Mouse (Mus musculus): ENCODE data around the gene Fgf13. TPM values are rescaled to one million over a fixed set of nuclear protein-coding genes. Genes with fewer than 3 reads are reported as not detected.

Fgf13 gene
- polyA plus RNA-seq, 1 experiment from 2014 or later = 26.3 TPM

DNA sequence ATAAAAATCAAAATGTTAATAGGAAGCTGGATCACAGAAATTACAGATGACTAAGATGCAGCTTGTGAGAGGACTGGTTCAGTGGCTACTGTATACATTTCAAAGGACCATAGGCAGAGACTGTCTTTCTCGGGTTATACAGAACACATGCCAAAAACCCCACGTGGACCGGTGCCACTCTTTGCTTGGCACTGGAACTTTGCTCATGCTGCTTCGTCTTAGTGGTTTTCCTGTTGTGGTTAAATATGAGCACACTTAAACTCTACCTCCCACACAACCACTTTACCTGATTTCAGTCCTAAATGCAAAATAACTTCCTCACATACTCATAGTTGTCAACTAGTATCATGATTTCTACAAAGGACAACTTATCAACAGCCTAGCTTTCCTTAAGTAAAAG, 59.6 kb downstream of the Fgf13 start:
- no peak overlapping the region for H3K4me3 ChIP-seq (ENCODE audit: low read depth, low read length)
- no peak for DNase-seq (ENCODE audit: low spot score)
- no peak overlapping the region for H3K9ac ChIP-seq (ENCODE audit: low read length)
- WGBS = 82% methylated on average over 4 of the region's 4 CpGs
- H3K27me3 ChIP-seq (replicated peaks; ENCODE audit: control insufficient read depth, insufficient read depth, low read length) = no peaks in the 10 kb centered on the region
- no peaks in the 10 kb centered on the region for H3K36me3 ChIP-seq (ENCODE audit: control insufficient read depth, insufficient read depth, low read length)
- no peak for ATAC-seq (replicated peaks; ENCODE audit: low FRiP score, low TSS enrichment, low read depth)
- H3K4me1 ChIP-seq (replicated peaks; ENCODE audit: control insufficient read depth, insufficient read depth, low read length) = no peaks in the 10 kb centered on the region
- no peak overlapping the region for H3K27ac ChIP-seq (ENCODE audit: low read depth)
- no peak overlapping the region for H3K4me2 ChIP-seq (ENCODE audit: low read length)
- H3K9me3 ChIP-seq (ENCODE audit: control insufficient read depth, low read length) = no peaks in the 10 kb centered on the region

DNA sequence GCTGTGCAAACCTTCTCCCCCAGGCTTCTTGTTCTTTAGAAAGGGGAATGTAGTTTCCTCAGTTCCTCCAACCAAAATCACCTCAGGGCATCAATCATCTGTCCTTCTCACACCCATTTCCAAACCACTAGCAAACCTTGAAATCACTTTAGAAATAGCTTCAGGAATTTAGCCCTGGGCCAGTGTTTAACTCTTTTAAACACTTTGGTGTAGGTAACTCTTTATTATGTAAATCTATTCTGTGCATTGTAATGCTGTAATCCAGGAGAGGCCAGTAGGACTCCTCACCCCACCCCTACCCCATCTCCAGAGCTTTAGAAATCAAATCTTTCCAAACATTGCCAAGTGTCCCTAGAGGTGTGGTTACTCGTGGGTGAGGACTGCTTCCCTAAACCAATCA, 74.5 kb downstream of the Fgf13 start:
- H3K4me2 ChIP-seq (ENCODE audit: low read length) = no peak overlapping the region
- no peaks in the 10 kb centered on the region for H3K27me3 ChIP-seq (replicated peaks; ENCODE audit: control insufficient read depth, insufficient read depth, low read length)
- H3K36me3 ChIP-seq (ENCODE audit: control insufficient read depth, insufficient read depth, low read length) = no peaks in the 10 kb centered on the region
- 59% methylated on average over 1 of the region's 1 CpGs for WGBS
- H3K4me3 ChIP-seq (ENCODE audit: low read depth, low read length) = no peak overlapping the region
- H3K4me1 ChIP-seq (replicated peaks; ENCODE audit: control insufficient read depth, insufficient read depth, low read length) = no peaks in the 10 kb centered on the region
- no peak overlapping the region for H3K27ac ChIP-seq (ENCODE audit: low read depth)
- ATAC-seq (replicated peaks; ENCODE audit: low FRiP score, low TSS enrichment, low read depth) = no peak
- no peaks in the 10 kb centered on the region for H3K9me3 ChIP-seq (ENCODE audit: control insufficient read depth, low read length)
- H3K9ac ChIP-seq (ENCODE audit: low read length) = no peak overlapping the region
- DNase-seq (ENCODE audit: low spot score) = no peak

DNA sequence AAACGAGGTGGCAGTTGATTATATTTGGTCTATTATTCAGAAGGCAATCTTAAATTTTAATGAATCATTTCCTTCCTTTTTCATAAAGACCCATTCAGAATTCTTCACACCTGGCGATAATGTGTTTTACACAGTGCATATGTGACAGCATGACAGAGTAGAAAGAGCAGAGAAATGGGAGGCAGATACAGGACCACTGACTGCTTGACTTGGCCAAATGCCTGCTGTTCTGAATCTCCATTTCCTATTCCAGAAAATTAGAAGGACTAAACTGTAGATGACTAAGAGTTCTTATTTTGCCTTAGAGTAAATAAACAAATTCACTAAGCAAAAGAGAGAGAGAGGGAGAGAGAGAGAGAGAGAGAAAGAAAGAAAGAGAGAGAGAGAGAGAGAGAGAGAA, 82.4 kb downstream of the Fgf13 start:
- Histone ChIP-seq H3K27me3 (replicated peaks; ENCODE audit: control insufficient read depth, insufficient read depth, low read length) (no peaks in the 10 kb centered on the region), H3K9me3 (ENCODE audit: control insufficient read depth, low read length) (no peaks in the 10 kb centered on the region), H3K27ac (ENCODE audit: low read depth) (no peak overlapping the region), H3K9ac (ENCODE audit: low read length) (no peak overlapping the region), H3K4me1 (replicated peaks; ENCODE audit: control insufficient read depth, insufficient read depth, low read length) (no peaks in the 10 kb centered on the region), H3K36me3 (ENCODE audit: control insufficient read depth, insufficient read depth, low read length) (no peaks in the 10 kb centered on the region), H3K4me3 (ENCODE audit: low read depth, low read length) (no peak overlapping the region), H3K4me2 (ENCODE audit: low read length) (no peak overlapping the region)
- WGBS = 66% methylated on average over 2 of the region's 2 CpGs
- no peak for DNase-seq (ENCODE audit: low spot score)
- no peak for ATAC-seq (replicated peaks; ENCODE audit: low FRiP score, low TSS enrichment, low read depth)

DNA sequence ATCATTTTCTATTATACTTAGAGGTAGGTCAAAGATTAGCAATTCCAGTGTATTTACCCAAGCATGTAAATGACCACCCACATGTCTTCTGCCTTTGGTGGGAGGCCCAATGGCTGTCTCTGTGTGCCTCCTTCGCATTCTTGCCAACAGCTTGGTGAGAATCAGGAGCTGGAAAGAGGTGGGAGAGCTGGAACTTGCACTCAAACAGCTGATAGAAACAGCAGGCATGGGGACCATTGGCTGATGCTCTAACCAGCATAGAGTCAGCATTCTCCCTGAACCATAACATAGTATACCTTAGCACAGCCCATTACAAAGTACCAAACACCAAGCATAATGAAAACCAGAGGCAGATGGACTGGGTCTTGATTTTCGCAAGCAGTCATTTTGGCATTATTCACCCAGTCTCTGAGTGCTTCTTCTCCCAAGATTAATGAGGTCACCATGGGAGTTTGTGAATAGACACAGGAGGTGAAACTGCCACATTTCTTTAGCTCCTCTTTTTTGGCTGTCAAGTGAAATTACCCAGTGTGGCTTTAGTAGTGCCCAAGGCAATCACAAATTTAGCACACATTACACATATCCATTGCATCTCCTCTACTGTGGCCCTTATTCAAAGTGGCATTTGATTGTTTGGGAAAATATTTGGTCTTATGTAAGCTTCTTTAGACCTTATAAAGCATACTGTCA, 165.1 kb downstream of the Fgf13 start:
- Histone ChIP-seq H3K27me3 (replicated peaks; ENCODE audit: control insufficient read depth, insufficient read depth, low read length) (no peaks in the 10 kb centered on the region), H3K9ac (ENCODE audit: low read length) (no peak overlapping the region), H3K4me3 (ENCODE audit: low read depth, low read length) (no peak overlapping the region), H3K4me1 (replicated peaks; ENCODE audit: control insufficient read depth, insufficient read depth, low read length) (no peaks in the 10 kb centered on the region), H3K27ac (ENCODE audit: low read depth) (no peak overlapping the region), H3K9me3 (ENCODE audit: control insufficient read depth, low read length) (no peaks in the 10 kb centered on the region), H3K36me3 (ENCODE audit: control insufficient read depth, insufficient read depth, low read length) (no peaks in the 10 kb centered on the region), H3K4me2 (ENCODE audit: low read length) (no peak overlapping the region)
- 80% methylated on average over 2 of the region's 2 CpGs for WGBS
- DNase-seq (ENCODE audit: low spot score) = no peak
- no peak for ATAC-seq (replicated peaks; ENCODE audit: low FRiP score, low TSS enrichment, low read depth)

DNA sequence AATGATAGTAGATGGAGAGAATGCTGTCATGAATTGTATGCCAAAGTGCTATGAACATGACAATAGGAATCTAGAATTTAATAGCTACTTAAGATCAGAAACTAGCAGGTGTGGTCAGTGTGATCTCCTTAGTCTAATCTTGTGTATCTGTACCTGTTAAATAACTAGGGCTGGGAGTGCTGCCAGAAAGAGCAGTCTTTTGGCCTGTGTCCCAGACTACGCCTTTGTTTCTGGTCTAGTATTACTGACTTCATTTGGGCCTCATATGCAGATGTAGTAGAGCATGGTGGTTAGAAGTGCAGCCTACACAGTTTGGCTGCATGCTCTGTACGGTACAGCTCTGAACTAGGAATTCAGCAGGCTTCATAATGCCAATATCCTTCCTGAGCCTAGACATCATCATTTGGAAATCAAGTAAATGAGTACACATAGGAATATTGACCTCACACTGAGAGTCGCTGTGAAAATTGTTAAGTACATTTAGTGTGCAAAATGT, 276.9 kb downstream of the Fgf13 start:
- no peak overlapping the region for H3K27ac ChIP-seq (ENCODE audit: low read depth)
- H3K4me1 ChIP-seq (replicated peaks; ENCODE audit: control insufficient read depth, insufficient read depth, low read length) = no peaks in the 10 kb centered on the region
- no peak overlapping the region for H3K9ac ChIP-seq (ENCODE audit: low read length)
- H3K4me3 ChIP-seq (ENCODE audit: low read depth, low read length) = no peak overlapping the region
- 81% methylated on average over 3 of the region's 3 CpGs for WGBS
- no peak overlapping the region for H3K4me2 ChIP-seq (ENCODE audit: low read length)
- H3K27me3 ChIP-seq (replicated peaks; ENCODE audit: control insufficient read depth, insufficient read depth, low read length) = no peaks in the 10 kb centered on the region
- no peaks in the 10 kb centered on the region for H3K9me3 ChIP-seq (ENCODE audit: control insufficient read depth, low read length)
- H3K36me3 ChIP-seq (ENCODE audit: control insufficient read depth, insufficient read depth, low read length) = no peaks in the 10 kb centered on the region
- ATAC-seq (replicated peaks; ENCODE audit: low FRiP score, low TSS enrichment, low read depth) = no peak
- no peak for DNase-seq (ENCODE audit: low spot score)

DNA sequence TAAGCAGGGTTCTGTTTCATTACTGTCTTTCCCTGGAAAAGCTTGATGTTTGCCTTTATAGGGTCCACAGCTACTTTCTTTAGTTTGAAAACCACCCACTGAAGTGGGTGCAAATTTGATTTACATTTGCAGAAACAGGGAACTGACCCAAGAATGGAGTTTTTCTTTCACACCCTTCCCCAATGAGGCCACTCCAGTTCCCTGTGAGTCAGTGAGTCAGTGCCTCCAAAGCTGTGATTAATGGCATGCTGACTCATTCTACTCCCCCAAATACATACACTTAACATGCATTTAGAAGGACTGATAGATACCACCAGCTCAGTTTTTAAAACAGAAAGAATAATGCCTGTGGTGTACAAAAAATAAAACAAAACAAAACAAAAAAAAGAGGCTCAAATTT, 316.3 kb downstream of the Fgf13 start:
- H3K27ac ChIP-seq (ENCODE audit: low read depth) = no peak overlapping the region
- no peak overlapping the region for H3K4me2 ChIP-seq (ENCODE audit: low read length)
- H3K9ac ChIP-seq (ENCODE audit: low read length) = no peak overlapping the region
- H3K27me3 ChIP-seq (replicated peaks; ENCODE audit: control insufficient read depth, insufficient read depth, low read length) = no peaks in the 10 kb centered on the region
- H3K4me1 ChIP-seq (replicated peaks; ENCODE audit: control insufficient read depth, insufficient read depth, low read length) = no peaks in the 10 kb centered on the region
- no peaks in the 10 kb centered on the region for H3K36me3 ChIP-seq (ENCODE audit: control insufficient read depth, insufficient read depth, low read length)
- ATAC-seq (replicated peaks; ENCODE audit: low FRiP score, low TSS enrichment, low read depth) = no peak
- H3K9me3 ChIP-seq (ENCODE audit: control insufficient read depth, low read length) = no peaks in the 10 kb centered on the region
- H3K4me3 ChIP-seq (ENCODE audit: low read depth, low read length) = no peak overlapping the region
- DNase-seq (ENCODE audit: low spot score) = no peak

DNA sequence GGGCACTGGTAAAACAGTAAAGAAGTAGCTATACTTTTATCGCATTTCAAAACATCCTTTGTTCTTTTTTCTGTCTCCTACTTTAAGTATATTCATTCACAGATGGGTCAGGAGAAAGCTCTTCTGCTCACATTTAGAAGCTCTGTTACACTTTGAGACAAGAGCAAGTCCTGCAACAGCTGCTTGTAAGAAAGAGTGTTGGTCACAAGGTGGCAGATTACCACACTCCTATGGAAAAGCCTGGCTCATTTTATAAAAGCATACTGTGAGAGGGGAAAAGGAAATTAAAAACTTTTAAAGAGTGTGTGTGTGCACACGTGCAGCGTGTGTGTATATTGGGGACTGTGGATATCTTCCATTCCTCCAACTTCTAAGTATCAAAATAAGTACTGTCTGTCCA, 324.1 kb downstream of the Fgf13 start:
- H3K9me3 ChIP-seq (ENCODE audit: control insufficient read depth, low read length) = no peaks in the 10 kb centered on the region
- no peaks in the 10 kb centered on the region for H3K27me3 ChIP-seq (replicated peaks; ENCODE audit: control insufficient read depth, insufficient read depth, low read length)
- no peak overlapping the region for H3K27ac ChIP-seq (ENCODE audit: low read depth)
- no peak overlapping the region for H3K4me2 ChIP-seq (ENCODE audit: low read length)
- 79% methylated on average over 3 of the region's 3 CpGs for WGBS
- no peak overlapping the region for H3K4me3 ChIP-seq (ENCODE audit: low read depth, low read length)
- DNase-seq (ENCODE audit: low spot score) = no peak
- no peaks in the 10 kb centered on the region for H3K36me3 ChIP-seq (ENCODE audit: control insufficient read depth, insufficient read depth, low read length)
- no peak for ATAC-seq (replicated peaks; ENCODE audit: low FRiP score, low TSS enrichment, low read depth)
- H3K4me1 ChIP-seq (replicated peaks; ENCODE audit: control insufficient read depth, insufficient read depth, low read length) = no peaks in the 10 kb centered on the region
- no peak overlapping the region for H3K9ac ChIP-seq (ENCODE audit: low read length)

DNA sequence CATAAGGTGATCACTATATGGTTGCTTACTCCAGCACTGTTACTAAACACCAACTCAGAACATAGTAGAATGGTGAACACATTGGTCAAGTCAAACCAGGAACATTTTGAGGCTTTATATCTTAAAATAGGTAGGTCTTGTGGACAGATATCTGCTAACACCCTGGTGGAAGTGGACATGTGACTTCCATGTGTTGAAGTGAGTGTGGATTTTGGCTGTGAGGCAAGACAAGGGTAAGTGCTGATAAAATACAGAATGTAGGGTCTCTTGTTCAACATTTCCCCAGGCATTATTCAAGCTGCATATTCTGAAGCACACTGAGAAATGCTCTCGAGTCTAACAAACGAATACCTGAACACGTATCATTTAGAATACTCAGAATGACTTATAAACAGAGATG, 324.7 kb downstream of the Fgf13 start:
- no peaks in the 10 kb centered on the region for H3K4me1 ChIP-seq (replicated peaks; ENCODE audit: control insufficient read depth, insufficient read depth, low read length)
- H3K36me3 ChIP-seq (ENCODE audit: control insufficient read depth, insufficient read depth, low read length) = no peaks in the 10 kb centered on the region
- DNase-seq (ENCODE audit: low spot score) = no peak
- no peak overlapping the region for H3K4me3 ChIP-seq (ENCODE audit: low read depth, low read length)
- H3K4me2 ChIP-seq (ENCODE audit: low read length) = no peak overlapping the region
- no peaks in the 10 kb centered on the region for H3K9me3 ChIP-seq (ENCODE audit: control insufficient read depth, low read length)
- H3K9ac ChIP-seq (ENCODE audit: low read length) = no peak overlapping the region
- no peaks in the 10 kb centered on the region for H3K27me3 ChIP-seq (replicated peaks; ENCODE audit: control insufficient read depth, insufficient read depth, low read length)
- ATAC-seq (replicated peaks; ENCODE audit: low FRiP score, low TSS enrichment, low read depth) = no peak
- 68% methylated on average over 3 of the region's 3 CpGs for WGBS
- H3K27ac ChIP-seq (ENCODE audit: low read depth) = no peak overlapping the region

DNA sequence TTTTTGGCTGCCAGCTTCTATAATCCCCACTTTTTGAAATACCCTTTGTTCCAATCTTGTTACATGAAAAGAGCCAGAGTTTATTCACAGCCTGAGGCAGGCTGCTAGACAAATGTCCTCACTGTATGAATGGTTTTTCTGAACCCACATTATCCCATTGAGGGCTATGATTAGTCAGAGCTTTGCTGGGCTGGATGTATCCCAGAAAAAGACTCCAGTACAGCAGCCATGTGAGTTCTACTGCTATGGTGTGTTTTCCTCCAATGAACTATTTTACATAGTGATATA, 326.5 kb downstream of the Fgf13 start:
- Histone ChIP-seq H3K36me3 (ENCODE audit: control insufficient read depth, insufficient read depth, low read length) (no peaks in the 10 kb centered on the region), H3K9me3 (ENCODE audit: control insufficient read depth, low read length) (no peaks in the 10 kb centered on the region), H3K4me2 (ENCODE audit: low read length) (no peak overlapping the region), H3K4me1 (replicated peaks; ENCODE audit: control insufficient read depth, insufficient read depth, low read length) (no peaks in the 10 kb centered on the region), H3K27ac (ENCODE audit: low read depth) (no peak overlapping the region), H3K4me3 (ENCODE audit: low read depth, low read length) (no peak overlapping the region), H3K27me3 (replicated peaks; ENCODE audit: control insufficient read depth, insufficient read depth, low read length) (no peaks in the 10 kb centered on the region), H3K9ac (ENCODE audit: low read length) (no peak overlapping the region)
- ATAC-seq (replicated peaks; ENCODE audit: low FRiP score, low TSS enrichment, low read depth) = no peak
- no peak for DNase-seq (ENCODE audit: low spot score)
